ENCODE assay signal across 8 mouse cellular contexts in the genomic region with DNA sequence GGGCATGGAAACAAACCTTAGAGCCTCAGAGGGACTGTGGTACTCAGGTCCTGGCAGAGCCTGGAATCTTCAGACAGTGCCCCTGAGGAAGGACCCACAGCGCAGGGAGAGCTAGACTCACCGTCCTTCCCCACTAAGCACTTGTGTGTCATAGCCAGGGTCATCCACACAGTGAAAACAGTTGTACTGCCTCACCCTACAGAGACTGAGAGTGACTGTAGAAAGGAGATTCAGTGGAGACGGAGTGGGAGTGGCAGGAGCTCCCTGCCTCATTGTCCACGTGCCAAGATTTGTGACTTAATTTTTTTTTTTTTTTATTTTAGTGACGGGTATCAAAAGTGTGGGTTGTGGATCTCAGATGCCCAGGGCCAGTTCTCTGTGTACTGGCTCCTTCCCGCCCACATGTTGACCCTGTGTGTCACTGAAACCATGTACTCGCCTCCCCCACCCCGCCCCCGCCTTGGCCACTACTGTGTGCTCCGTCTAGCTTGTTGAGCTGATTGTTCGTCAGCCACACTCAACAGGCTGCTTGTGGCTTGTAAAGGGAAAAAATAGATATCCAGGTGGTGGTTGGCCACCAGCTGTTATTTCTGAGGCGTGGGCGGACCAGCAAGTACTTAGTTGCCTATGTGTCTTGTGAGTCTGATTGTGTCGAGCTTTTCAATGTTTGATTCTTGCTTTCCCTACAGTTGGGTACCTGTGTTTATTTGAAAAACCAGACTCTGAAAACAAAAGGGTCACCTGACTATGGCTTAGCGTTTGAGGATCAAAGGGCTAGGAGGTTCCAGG. TPM values are rescaled to one million over a fixed set of nuclear protein-coding genes. Genes with fewer than 3 reads are reported as not detected.
DNase-seq lines count a peak whose midpoint lies in the region; ATAC-seq lines count a peak whose summit lies in the region.

No protein-coding gene starts in this region.

- ATAC-seq in limb, embryonic 12.5 days (ENCODE audit: insufficient number of reproducible peaks, insufficient read depth, low FRiP score, low TSS enrichment, low read depth): peak; percentile 39; the same call in 1 of the 2 replicates
- peak; percentile 13 for ATAC-seq in megakaryocyte, adult 5-6 weeks (ENCODE audit: poor library complexity, severe bottlenecking)
- no peak for ATAC-seq in hindbrain, embryonic 11.5 days (ENCODE audit: low FRiP score)
- no peak for ATAC-seq in erythroblast, adult 5-6 weeks (replicated peaks; ENCODE audit: low FRiP score, poor library complexity, severe bottlenecking)

- no peak overlapping the region for H3K9ac ChIP-seq in limb, embryonic 12.5 days (replicated peaks)
- H3K9ac ChIP-seq in hindbrain, embryonic 11.5 days (ENCODE audit: low read depth, low read length): no peak overlapping the region

- no peaks in the 10 kb centered on the region for H3K27me3 ChIP-seq in limb, embryonic 12.5 days
- no peaks in the 10 kb centered on the region for H3K27me3 ChIP-seq in limb, embryonic 10.5 days (ENCODE audit: low read depth, poor library complexity, severe bottlenecking)
- no peaks in the 10 kb centered on the region for H3K27me3 ChIP-seq in embryonic facial prominence, embryonic 10.5 days (replicated peaks; ENCODE audit: low read depth, poor library complexity, severe bottlenecking)
- no peaks in the 10 kb centered on the region for H3K27me3 ChIP-seq in hindbrain, embryonic 11.5 days (ENCODE audit: control insufficient read depth, insufficient read depth, low read length)

- no peak overlapping the region for H3K4me2 ChIP-seq in limb, embryonic 12.5 days
- no peak overlapping the region for H3K4me2 ChIP-seq in hindbrain, embryonic 11.5 days (replicated peaks; ENCODE audit: low read depth, low read length)

- DNase-seq in limb, embryonic 10.5 days (ENCODE audit: low spot score): no peak
- peak; percentile 35 for DNase-seq in ES-CJ7 (ENCODE audit: low read depth, low spot score)
- peak; percentile 15 for DNase-seq in embryonic facial prominence, embryonic 10.5 days (ENCODE audit: low spot score)
- no peak for DNase-seq in hindbrain, embryonic 11.5 days (ENCODE audit: low spot score)
- DNase-seq in urinary bladder, postnatal 10 days (ENCODE audit: low spot score): no peak

- no peak overlapping the region for H3K4me3 ChIP-seq in limb, embryonic 12.5 days (replicated peaks)
- no peak overlapping the region for H3K4me3 ChIP-seq in limb, embryonic 10.5 days
- no peak overlapping the region for H3K4me3 ChIP-seq in embryonic facial prominence, embryonic 10.5 days
- no peak overlapping the region for H3K4me3 ChIP-seq in hindbrain, embryonic 11.5 days (ENCODE audit: low read depth, low read length)

- WGBS in limb, embryonic 12.5 days: 66% methylated on average over 15 of the region's 15 CpGs
- 73% methylated on average over 15 of the region's 15 CpGs for WGBS in limb, embryonic 10.5 days
- 71% methylated on average over 15 of the region's 15 CpGs for WGBS in embryonic facial prominence, embryonic 10.5 days
- WGBS in hindbrain, embryonic 11.5 days: 67% methylated on average over 15 of the region's 15 CpGs

- H3K27ac ChIP-seq in limb, embryonic 12.5 days: no peak overlapping the region
- H3K27ac ChIP-seq in limb, embryonic 10.5 days: no peak overlapping the region
- H3K27ac ChIP-seq in embryonic facial prominence, embryonic 10.5 days (replicated peaks): no peak overlapping the region; the same call in 1 of the 2 replicates
- no peak overlapping the region for H3K27ac ChIP-seq in hindbrain, embryonic 11.5 days (ENCODE audit: low read depth, low read length)

- no peaks in the 10 kb centered on the region for H3K9me3 ChIP-seq in limb, embryonic 12.5 days
- no peaks in the 10 kb centered on the region for H3K9me3 ChIP-seq in limb, embryonic 10.5 days (replicated peaks)
- H3K9me3 ChIP-seq in embryonic facial prominence, embryonic 10.5 days: 0 out of 2 replicates have a peak, but pooled peaks cover 2% of the 10 kb centered on the region
- no peaks in the 10 kb centered on the region for H3K9me3 ChIP-seq in hindbrain, embryonic 11.5 days (ENCODE audit: control insufficient read depth, low read length)

- peaks cover 9% of the 10 kb centered on the region for H3K4me1 ChIP-seq in limb, embryonic 12.5 days (replicated peaks)
- peaks cover 18% of the 10 kb centered on the region for H3K4me1 ChIP-seq in limb, embryonic 10.5 days
- H3K4me1 ChIP-seq in embryonic facial prominence, embryonic 10.5 days: peaks cover 37% of the 10 kb centered on the region
- no peaks in the 10 kb centered on the region for H3K4me1 ChIP-seq in hindbrain, embryonic 11.5 days (replicated peaks; ENCODE audit: control insufficient read depth, insufficient read depth, low read length)

- no peaks in the 10 kb centered on the region for H3K36me3 ChIP-seq in limb, embryonic 12.5 days
- peaks cover 3% of the 10 kb centered on the region; the same call in 1 of the 2 replicates for H3K36me3 ChIP-seq in limb, embryonic 10.5 days
- peaks cover 4% of the 10 kb centered on the region; the same call in 1 of the 2 replicates for H3K36me3 ChIP-seq in embryonic facial prominence, embryonic 10.5 days (replicated peaks)
- H3K36me3 ChIP-seq in hindbrain, embryonic 11.5 days (ENCODE audit: control insufficient read depth, insufficient read depth, low read length): no peaks in the 10 kb centered on the region

RNA-seq across cellular contexts. Expression of a gene that starts 12.6 kb away (rescaled TPM):
- 21.5 and 24.1 TPM in 2 replicates for polyA plus RNA-seq in limb, embryonic 12.5 days (2016; fragmentation: Nextera tagmentation; extraction: Ambion mirVana)
- polyA plus RNA-seq in limb, embryonic 10.5 days (2016; fragmentation: Nextera tagmentation; extraction: Ambion mirVana): 25.4 and 25.6 TPM in 2 replicates
- 28.4 and 28.8 TPM in 2 replicates for polyA plus RNA-seq in embryonic facial prominence, embryonic 10.5 days (2016; fragmentation: Nextera tagmentation; extraction: Ambion mirVana)
- 133 and 146 TPM in 2 replicates for total RNA-seq in megakaryocyte, adult 5-6 weeks (2015)
- total RNA-seq in megakaryocyte, adult 5-6 weeks (2017): 64.6 and 82.4 TPM in 2 replicates
- 62.3 and 77.0 TPM in 2 replicates for polyA plus RNA-seq in hindbrain, embryonic 11.5 days (2014; fragmentation: Nextera tagmentation; extraction: Ambion mirVana)
- 16.3 and 16.7 TPM in 2 replicates for total RNA-seq in erythroblast, adult 5-6 weeks (2015; ENCODE audit: low replicate concordance)
- total RNA-seq in erythroblast, adult 5-6 weeks (2017; ENCODE audit: low replicate concordance): 8.2 and 9.3 TPM in 2 replicates

Comparison
In these comparisons a context has a peak if more than half of its experiments do, and no peak if none do; other contexts are left out.
1. ATAC-seq: peak in limb, embryonic 12.5 days (single experiment) and megakaryocyte, adult 5-6 weeks (single experiment); none in hindbrain, embryonic 11.5 days (single experiment) and erythroblast, adult 5-6 weeks (single experiment).
2. DNase-seq: peak in ES-CJ7 (single experiment) and embryonic facial prominence, embryonic 10.5 days (single experiment); none in limb, embryonic 10.5 days (single experiment), hindbrain, embryonic 11.5 days (single experiment) and urinary bladder, postnatal 10 days (single experiment).